Mouse (Mus musculus) kidney, embryonic 16.5 days (tissue): ENCODE measurements around the gene Timm8a2. TPM values are rescaled to one million over a fixed set of nuclear protein-coding genes. Genes with fewer than 3 reads are reported as not detected.

ENCODE experiments used
- ATAC-seq: fragments of 200-750 bp; cut with Nextera tagmentation; 2 replicates; pipeline ENCODE4 v1.8.0; 2017; ENCODE audit warnings: moderate TSS enrichment; ENCODE audit not compliant: low FRiP score, low TSS enrichment
- H3K27ac ChIP-seq: fragments of 300-500 bp; sonication (generic); 2 replicates; pipeline ENCODE4 v1.5.1; 2014; ENCODE audit warnings: low read length
- H3K27me3 ChIP-seq: fragments of 300-500 bp; sonication (generic); 2 replicates; pipeline ENCODE4 v1.6.1; 2014; ENCODE audit warnings: low read length, control low read depth, mixed read lengths; ENCODE audit not compliant: insufficient read depth
- H3K36me3 ChIP-seq: fragments of 300-500 bp; sonication (generic); 2 replicates; pipeline ENCODE4 v1.6.1; 2014; ENCODE audit warnings: low read length, control low read depth, mixed read lengths; ENCODE audit not compliant: insufficient read depth
- H3K4me1 ChIP-seq: fragments of 300-500 bp; sonication (generic); 2 replicates; pipeline ENCODE4 v1.6.1; 2014; ENCODE audit warnings: low read length, control low read depth, mixed read lengths; ENCODE audit not compliant: insufficient read depth
- H3K4me2 ChIP-seq: fragments of 300-500 bp; sonication (generic); replicated peaks from 2 replicates; pipeline ENCODE4 v1.6.1; 2014; ENCODE audit warnings: low read depth, low read length
- H3K4me3 ChIP-seq: fragments of 300-500 bp; sonication (generic); 2 replicates; pipeline ENCODE4 v1.5.1; 2014; ENCODE audit warnings: mild to moderate bottlenecking, low read length
- H3K9ac ChIP-seq: fragments of 300-500 bp; sonication (generic); replicated peaks from 2 replicates; pipeline ENCODE4 v1.6.1; 2014; ENCODE audit warnings: low read length
- H3K9me3 ChIP-seq: fragments of 300-500 bp; sonication (generic); 2 replicates; pipeline ENCODE4 v1.6.1; 2016; ENCODE audit warnings: low read length, control low read depth
- WGBS: fragments of 180-500 bp; shearing (Covaris S2); extraction: QIAGEN DNeasy Blood & Tissue Kit; methylation state at CpG from one replicate; pipeline ENCODE4 v1.1.7; 2014; 5-methylcytosine and 5-hydroxymethylcytosine counted together
- polyA plus RNA-seq: library from polyadenylated mRNA; unstranded; fragments of >200 nt; fragmentation: Nextera tagmentation; extraction: Ambion mirVana; gene quantifications from 2 replicates; pipeline ENCODE4 v1.2.1, GENCODE M21; 2015

Timm8a2 gene
- polyA plus RNA-seq = not detected in 2 replicates

GRCm38 (mm10) chr14:122034451-122034850 is at the start of gene Timm8a2:
Gene Timm8a2 (plus strand): TSS chr14:122034674.
- H3K9me3 ChIP-seq = no peaks in the 10 kb centered on the region
- no peaks in the 10 kb centered on the region for H3K4me1 ChIP-seq
- no peaks in the 10 kb centered on the region for H3K27me3 ChIP-seq
- no peak within 1 kb of the TSS for H3K4me2 ChIP-seq
- peak; percentile 27; the same call in 1 of the 2 replicates for ATAC-seq
- H3K4me3 ChIP-seq = no peak within 1 kb of the TSS
- WGBS = 94% methylated on average over 13 of the region's 13 CpGs
- H3K27ac ChIP-seq = no peak within 1 kb of the TSS
- no peak within 1 kb of the TSS for H3K9ac ChIP-seq
- no peaks in the 10 kb centered on the region for H3K36me3 ChIP-seq

GRCm38 (mm10) chr14:121985477-121985876 is 49.0 kb upstream of the Timm8a2 start:
- Histone ChIP-seq H3K4me2 (no peak overlapping the region), H3K36me3 (no peaks in the 10 kb centered on the region), H3K9me3 (no peaks in the 10 kb centered on the region), H3K27ac (no peak overlapping the region), H3K9ac (no peak overlapping the region), H3K27me3 (no peaks in the 10 kb centered on the region), H3K4me3 (no peak overlapping the region), H3K4me1 (peaks cover 26% of the 10 kb centered on the region; the same call in 1 of the 2 replicates)
- whole genome bisulfite sequencing = 74% methylated on average over 3 of the region's 3 CpGs
- ATAC-seq = no peak

DNA sequence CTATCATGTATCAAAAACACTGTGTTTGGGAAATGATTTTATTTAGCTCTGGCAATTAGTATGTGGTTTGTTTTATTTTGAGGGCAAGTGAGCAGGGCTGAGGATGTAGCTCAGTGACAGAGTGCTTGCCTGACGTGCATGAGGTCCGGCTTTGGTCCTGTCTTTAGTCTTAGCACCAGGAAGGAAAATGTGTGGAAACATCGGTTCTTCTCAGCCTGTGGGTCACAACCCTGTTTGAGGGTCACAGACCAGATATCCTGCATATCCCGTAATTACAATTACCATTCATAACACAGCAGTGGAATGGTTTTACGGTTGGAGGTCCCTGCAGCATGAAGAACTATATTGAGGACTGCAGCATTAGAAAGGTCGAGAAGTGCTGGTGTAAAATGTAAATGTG is 48.4 kb upstream of the Timm8a2 start:
- Histone ChIP-seq H3K27ac (no peak overlapping the region), H3K4me3 (no peak overlapping the region), H3K4me1 (peaks cover 26% of the 10 kb centered on the region; the same call in 1 of the 2 replicates), H3K4me2 (no peak overlapping the region), H3K9me3 (no peaks in the 10 kb centered on the region), H3K9ac (no peak overlapping the region), H3K36me3 (no peaks in the 10 kb centered on the region), H3K27me3 (no peaks in the 10 kb centered on the region)
- 80% methylated on average over 6 of the region's 6 CpGs for WGBS
- 0 out of 2 replicates have a peak, but pooled peaks have one; percentile 20 for ATAC-seq

GRCm38 (mm10) chr14:121987287-121987686 is 47.2 kb upstream of the Timm8a2 start:
- 57% methylated on average over 1 of the region's 1 CpGs for WGBS
- Histone ChIP-seq H3K4me2 (no peak overlapping the region), H3K27ac (no peak overlapping the region), H3K9ac (no peak overlapping the region), H3K27me3 (no peaks in the 10 kb centered on the region), H3K9me3 (no peaks in the 10 kb centered on the region), H3K4me3 (no peak overlapping the region), H3K4me1 (peaks cover 32% of the 10 kb centered on the region; the same call in 1 of the 2 replicates), H3K36me3 (no peaks in the 10 kb centered on the region)
- no peak for ATAC-seq

GRCm38 (mm10) chr14:121987691-121988090 is 46.8 kb upstream of the Timm8a2 start:
- Histone ChIP-seq H3K4me1 (peaks cover 36% of the 10 kb centered on the region; the same call in 1 of the 2 replicates), H3K9ac (no peak overlapping the region), H3K27me3 (no peaks in the 10 kb centered on the region), H3K36me3 (no peaks in the 10 kb centered on the region), H3K4me3 (no peak overlapping the region), H3K9me3 (no peaks in the 10 kb centered on the region), H3K27ac (no peak overlapping the region), H3K4me2 (no peak overlapping the region)
- 57% methylated on average over 4 of the region's 4 CpGs for WGBS
- no peak for ATAC-seq

GRCm38 (mm10) chr14:121989331-121989730 is 45.1 kb upstream of the Timm8a2 start:
- H3K4me1 ChIP-seq = peaks cover 24% of the 10 kb centered on the region; the same call in 1 of the 2 replicates
- 61% methylated on average over 3 of the region's 3 CpGs for WGBS
- no peak overlapping the region for H3K4me2 ChIP-seq
- no peak overlapping the region for H3K27ac ChIP-seq
- H3K36me3 ChIP-seq = no peaks in the 10 kb centered on the region
- H3K9ac ChIP-seq = no peak overlapping the region
- ATAC-seq = no peak
- H3K9me3 ChIP-seq = no peaks in the 10 kb centered on the region
- no peaks in the 10 kb centered on the region for H3K27me3 ChIP-seq
- H3K4me3 ChIP-seq = no peak overlapping the region

DNA sequence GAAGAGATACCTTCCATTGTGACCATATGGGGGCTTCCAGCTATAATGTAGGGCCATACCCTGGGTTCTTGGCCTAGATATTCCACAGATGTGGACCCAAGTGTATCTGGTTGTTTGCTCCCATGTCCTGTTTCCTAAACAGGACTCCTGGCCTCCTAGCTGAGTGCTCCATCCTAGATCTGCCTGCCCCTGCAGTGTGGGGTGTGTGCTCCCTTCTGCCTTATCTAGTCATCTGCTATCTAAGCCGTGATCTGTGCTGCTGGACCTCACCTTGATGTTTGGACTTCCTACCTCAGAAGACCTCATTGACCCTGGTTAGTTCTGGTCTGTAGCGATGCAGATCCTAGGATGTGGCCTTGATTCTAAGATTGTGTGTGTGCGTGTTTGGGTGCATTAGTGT is 44.6 kb upstream of the Timm8a2 start:
- Histone ChIP-seq H3K4me1 (peaks cover 20% of the 10 kb centered on the region; the same call in 1 of the 2 replicates), H3K27me3 (no peaks in the 10 kb centered on the region), H3K9me3 (no peaks in the 10 kb centered on the region), H3K27ac (0 out of 2 replicates have a peak overlapping the region, but pooled peaks have one; percentile 27), H3K9ac (no peak overlapping the region), H3K4me3 (no peak overlapping the region), H3K36me3 (no peaks in the 10 kb centered on the region; the same call in 1 of the 2 replicates), H3K4me2 (no peak overlapping the region)
- ATAC-seq = no peak
- 79% methylated on average over 3 of the region's 3 CpGs for WGBS

- 82% methylated on average over 6 of the region's 6 CpGs for WGBS
- H3K27ac ChIP-seq = no peak overlapping the region
Measured at GRCm38 (mm10) chr14:121990897-121991296, 43.6 kb upstream of the Timm8a2 start.

GRCm38 (mm10) chr14:121991921-121992320 is 42.6 kb upstream of the Timm8a2 start:
- Histone ChIP-seq H3K27me3 (no peaks in the 10 kb centered on the region), H3K27ac (no peak overlapping the region), H3K4me2 (no peak overlapping the region), H3K9ac (no peak overlapping the region; the same call in 1 of the 2 replicates), H3K36me3 (no peaks in the 10 kb centered on the region; the same call in 1 of the 2 replicates), H3K4me3 (no peak overlapping the region), H3K9me3 (no peaks in the 10 kb centered on the region), H3K4me1 (peaks cover 17% of the 10 kb centered on the region; the same call in 1 of the 2 replicates)
- no peak for ATAC-seq

More at GRCm38 (mm10) chr14:121990897-121991296, 43.6 kb upstream of the Timm8a2 start:
- Histone ChIP-seq H3K4me1 (peaks cover 17% of the 10 kb centered on the region; the same call in 1 of the 2 replicates), H3K9ac (no peak overlapping the region), H3K27me3 (no peaks in the 10 kb centered on the region), H3K4me2 (no peak overlapping the region), H3K9me3 (no peaks in the 10 kb centered on the region), H3K36me3 (no peaks in the 10 kb centered on the region; the same call in 1 of the 2 replicates), H3K4me3 (no peak overlapping the region)
- no peak for ATAC-seq
